Mouse (Mus musculus) embryonic facial prominence, embryonic 11.5 days (tissue): ENCODE data around the gene Fbxl13. TPM values are rescaled to one million over a fixed set of nuclear protein-coding genes. Genes with fewer than 3 reads are reported as not detected.
A peak's percentile ranks its signal among the peaks of the same experiment; 100 is the strongest.

Source experiments
- ATAC-seq: fragments of 200-750 bp; cut with Nextera tagmentation; replicated peaks from 2 replicates; pipeline ENCODE4 v1.8.0; 2017; ENCODE audit warnings: low read depth; ENCODE audit not compliant: insufficient number of reproducible peaks, low FRiP score, low TSS enrichment
- DNase-seq: peaks from one replicate; pipeline ENCODE4 v3.0.0-alpha.2; 2015; ENCODE audit warnings: low spot score
- H3K27ac ChIP-seq: fragments of 300-500 bp; sonication (generic); replicated peaks from 2 replicates; pipeline ENCODE4 v1.5.1; 2014; ENCODE audit warnings: mild to moderate bottlenecking, low read depth, low read length, control low read depth
- H3K27me3 ChIP-seq: fragments of 300-500 bp; sonication (generic); 2 replicates; pipeline ENCODE4 v1.6.1; 2014; ENCODE audit warnings: mild to moderate bottlenecking, low read length, moderate library complexity, mixed read lengths; ENCODE audit not compliant: control insufficient read depth, insufficient read depth
- H3K36me3 ChIP-seq: fragments of 300-500 bp; sonication (generic); replicated peaks from 2 replicates; pipeline ENCODE4 v1.6.1; 2014; ENCODE audit warnings: low read depth, mild to moderate bottlenecking, low read length, moderate library complexity, mixed read lengths; ENCODE audit not compliant: control insufficient read depth, insufficient read depth
- H3K4me1 ChIP-seq: fragments of 300-500 bp; sonication (generic); 2 replicates; pipeline ENCODE4 v1.6.1; 2014; ENCODE audit warnings: low read length, mixed read lengths; ENCODE audit not compliant: control insufficient read depth, insufficient read depth
- H3K4me2 ChIP-seq: fragments of 300-500 bp; sonication (generic); 2 replicates; pipeline ENCODE4 v1.6.1; 2014; ENCODE audit warnings: low read depth, mild to moderate bottlenecking, control low read depth, low read length, moderate library complexity
- H3K4me3 ChIP-seq: fragments of 300-500 bp; sonication (generic); 2 replicates; pipeline ENCODE4 v1.5.1; 2014; ENCODE audit warnings: low read depth, low read length, control low read depth
- H3K9ac ChIP-seq: fragments of 300-500 bp; sonication (generic); replicated peaks from 2 replicates; pipeline ENCODE4 v1.6.1; 2014; ENCODE audit warnings: mild to moderate bottlenecking, control low read depth, low read length
- H3K9me3 ChIP-seq: fragments of 300-500 bp; sonication (generic); replicated peaks from 2 replicates; pipeline ENCODE4 v1.6.1; 2016; ENCODE audit warnings: mild to moderate bottlenecking, low read length, inconsistent platforms, mixed read lengths; ENCODE audit not compliant: control insufficient read depth
- WGBS: fragments of 180-500 bp; shearing (Covaris S2); extraction: QIAGEN DNeasy Blood & Tissue Kit; methylation state at CpG from one replicate; pipeline ENCODE4 v1.1.7; 2014; 5-methylcytosine and 5-hydroxymethylcytosine counted together
- polyA plus RNA-seq: library from polyadenylated mRNA; unstranded; fragments of >200 nt; fragmentation: Nextera tagmentation; extraction: Ambion mirVana; gene quantifications from 2 replicates; pipeline ENCODE4 v1.2.1, GENCODE M21; 2014

Fbxl13 gene
- polyA plus RNA-seq, 1 experiment from 2014 or later = 0.11 TPM

DNA sequence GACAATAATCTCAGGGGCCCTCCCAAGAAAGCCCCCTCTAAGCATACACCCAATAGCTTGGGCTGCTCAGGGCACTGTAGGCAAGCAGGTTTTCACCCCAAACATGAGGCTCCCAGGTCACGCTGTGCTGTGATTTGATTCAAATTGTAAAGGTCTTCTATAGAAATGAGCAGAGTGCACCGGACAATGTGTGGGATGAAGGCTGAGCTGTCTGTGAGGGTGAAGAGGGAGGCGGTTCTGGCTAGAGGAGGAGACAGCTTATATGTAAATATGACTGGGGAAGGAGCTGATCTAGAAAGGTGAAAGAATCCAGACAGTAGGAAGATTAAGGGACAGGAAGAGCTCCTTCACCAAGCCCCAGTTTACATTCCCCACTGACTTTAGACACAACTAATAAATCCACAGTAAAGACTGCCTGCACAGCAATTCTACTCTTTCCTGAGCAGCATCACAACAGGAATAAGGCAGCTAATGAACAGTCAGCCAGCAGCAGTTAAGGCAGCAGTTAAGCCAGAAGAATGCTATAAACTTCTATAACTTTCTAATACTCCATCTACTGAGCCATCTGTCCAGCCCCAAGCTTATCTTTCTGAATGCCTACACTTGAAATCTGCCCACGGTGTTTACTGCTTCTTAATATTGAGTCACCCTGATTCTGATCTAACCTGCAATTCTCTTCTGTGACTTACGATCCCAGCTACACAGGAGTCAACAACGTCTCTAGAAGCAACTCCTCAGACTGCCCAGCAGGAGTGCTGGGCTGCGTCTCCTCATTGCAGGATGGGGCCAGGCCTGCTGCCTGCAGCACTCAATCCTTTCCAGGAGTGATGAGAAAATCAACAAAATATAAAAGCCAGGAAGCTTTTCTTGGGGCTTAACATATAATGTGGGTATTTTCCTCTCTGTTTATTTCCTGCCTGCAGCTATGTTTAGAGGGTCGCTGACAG, 22.0 kb upstream of the Fbxl13 start:
- 65% methylated on average over 8 of the region's 8 CpGs for WGBS
- Histone ChIP-seq H3K36me3 (no peaks in the 10 kb centered on the region), H3K4me1 (no peaks in the 10 kb centered on the region), H3K9me3 (no peaks in the 10 kb centered on the region), H3K9ac (no peak overlapping the region), H3K27ac (no peak overlapping the region), H3K4me2 (no peak overlapping the region), H3K4me3 (no peak overlapping the region), H3K27me3 (no peaks in the 10 kb centered on the region)
- no peak for ATAC-seq
- no peak for DNase-seq

DNA sequence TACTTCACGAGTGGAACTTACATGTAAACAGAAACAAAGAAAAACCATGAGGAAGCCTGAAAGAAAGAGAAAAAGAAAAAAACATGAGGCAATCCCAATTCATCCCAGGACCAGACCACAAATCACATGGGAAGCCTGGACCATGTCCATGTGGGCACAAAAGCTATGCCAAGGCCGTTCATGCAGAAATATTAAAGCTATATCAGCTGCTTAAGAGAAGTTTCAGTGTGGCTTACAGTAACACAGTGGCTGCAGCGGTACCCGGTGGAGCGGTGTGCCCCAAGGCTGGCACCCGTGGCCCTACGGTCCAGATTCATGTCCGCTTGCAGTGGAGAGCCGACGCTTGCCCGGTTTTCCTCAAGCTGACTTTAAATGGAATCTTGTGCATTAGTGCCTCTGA, 17.6 kb upstream of the Fbxl13 start:
- ATAC-seq (no peak), DNase-seq (no peak)
- H3K27ac ChIP-seq = no peak overlapping the region
- H3K27me3 ChIP-seq = no peaks in the 10 kb centered on the region
- H3K4me1 ChIP-seq = no peaks in the 10 kb centered on the region
- no peaks in the 10 kb centered on the region for H3K9me3 ChIP-seq
- H3K4me3 ChIP-seq = no peak overlapping the region
- no peaks in the 10 kb centered on the region; the same call in 1 of the 2 replicates for H3K36me3 ChIP-seq
- 95% methylated on average over 11 of the region's 11 CpGs for WGBS
- H3K4me2 ChIP-seq = no peak overlapping the region
- H3K9ac ChIP-seq = no peak overlapping the region

DNA sequence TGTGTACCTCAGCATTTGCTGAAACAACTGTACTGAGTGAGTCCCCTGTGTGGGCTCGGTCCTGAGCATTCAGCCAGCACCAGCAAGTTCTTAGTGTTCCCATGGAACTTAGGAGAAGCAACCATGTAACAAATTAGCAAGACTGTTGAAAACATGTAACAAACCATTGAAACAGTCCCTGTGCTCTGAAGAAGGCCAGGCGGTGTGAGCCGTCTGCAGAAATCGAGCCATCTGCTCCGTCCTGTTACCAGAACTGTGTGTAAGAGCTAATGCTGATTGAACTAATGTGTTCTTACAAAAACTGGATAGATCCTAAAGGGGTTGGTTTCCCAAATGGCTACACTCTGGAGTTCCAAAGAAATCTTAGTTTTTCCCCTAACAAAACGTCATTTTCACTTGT, 15.4 kb upstream of the Fbxl13 start:
- Histone ChIP-seq H3K9me3 (no peaks in the 10 kb centered on the region), H3K27me3 (no peaks in the 10 kb centered on the region), H3K36me3 (no peaks in the 10 kb centered on the region; the same call in 1 of the 2 replicates), H3K9ac (no peak overlapping the region), H3K4me3 (no peak overlapping the region), H3K4me2 (no peak overlapping the region), H3K27ac (no peak overlapping the region), H3K4me1 (no peaks in the 10 kb centered on the region)
- DNase-seq = no peak
- ATAC-seq = no peak
- 91% methylated on average over 6 of the region's 6 CpGs for WGBS

DNA sequence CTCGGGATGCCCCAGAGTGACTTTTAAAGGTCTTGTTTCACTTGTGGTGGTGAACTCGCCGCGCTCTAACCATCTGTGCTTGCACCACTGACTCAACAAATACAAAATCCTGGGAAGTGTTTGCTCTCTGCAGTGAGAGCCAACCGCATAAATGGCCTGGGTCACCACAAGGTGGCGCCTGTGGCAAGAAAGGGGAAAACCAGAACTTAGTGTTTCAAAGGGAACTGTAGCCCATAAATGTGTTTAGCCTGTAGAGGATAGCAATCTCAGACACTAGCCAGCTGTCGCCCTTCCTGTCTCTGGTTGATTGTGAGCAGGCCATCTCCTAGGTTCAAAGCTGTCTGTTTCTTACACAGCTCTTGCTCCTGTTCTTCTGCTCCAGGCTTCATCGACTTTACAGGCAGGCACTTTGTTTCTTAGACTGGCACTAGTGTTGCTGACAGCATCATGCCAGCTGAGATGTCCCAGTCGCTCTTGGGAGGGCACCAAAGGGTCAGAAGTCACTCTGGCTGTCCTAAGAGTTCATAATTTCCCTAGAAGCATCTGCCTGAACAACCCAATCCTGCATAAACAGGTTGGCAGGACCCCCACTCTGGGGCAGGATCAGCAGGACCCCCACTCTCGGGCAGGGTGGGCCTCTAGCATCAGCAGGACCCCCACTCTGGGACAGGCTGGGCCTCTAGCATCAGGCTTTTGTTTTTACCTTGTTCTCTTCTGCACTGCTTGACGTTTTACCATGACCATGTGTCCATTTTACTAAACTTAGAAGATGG, 13.4 kb upstream of the Fbxl13 start:
- no peak overlapping the region for H3K4me3 ChIP-seq
- no peaks in the 10 kb centered on the region for H3K9me3 ChIP-seq
- DNase-seq = peak; percentile 74
- no peak overlapping the region for H3K4me2 ChIP-seq
- H3K4me1 ChIP-seq = no peaks in the 10 kb centered on the region
- ATAC-seq = peak; percentile 48; the same call in 1 of the 2 replicates
- H3K9ac ChIP-seq = no peak overlapping the region
- WGBS = 58% methylated on average over 11 of the region's 11 CpGs
- no peaks in the 10 kb centered on the region; the same call in 1 of the 2 replicates for H3K36me3 ChIP-seq
- no peak overlapping the region for H3K27ac ChIP-seq
- no peaks in the 10 kb centered on the region for H3K27me3 ChIP-seq

DNA sequence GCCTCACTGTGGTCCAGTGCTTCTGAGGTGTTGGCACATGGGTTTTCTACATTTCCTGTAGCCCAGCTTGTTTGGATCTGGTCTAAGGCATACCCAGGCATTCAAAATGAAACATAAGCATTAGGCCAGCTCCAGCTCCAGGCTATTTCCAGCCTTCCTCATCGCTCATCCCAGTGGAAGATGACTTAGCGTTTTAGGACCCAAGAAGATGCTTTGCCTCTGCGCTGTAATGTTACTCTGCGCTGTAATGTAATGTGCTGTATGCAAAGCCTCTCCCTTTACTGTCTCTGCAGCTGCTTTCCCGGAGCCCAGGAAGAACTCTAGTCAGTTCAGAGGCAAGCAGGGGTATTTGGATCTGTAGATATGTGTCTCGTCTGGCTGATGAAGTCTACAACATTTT, 12.6 kb upstream of the Fbxl13 start:
- DNase-seq (no peak), ATAC-seq (no peak)
- H3K27me3 ChIP-seq = no peaks in the 10 kb centered on the region
- H3K9me3 ChIP-seq = no peaks in the 10 kb centered on the region
- H3K36me3 ChIP-seq = no peaks in the 10 kb centered on the region; the same call in 1 of the 2 replicates
- H3K4me1 ChIP-seq = no peaks in the 10 kb centered on the region
- no peak overlapping the region for H3K9ac ChIP-seq
- H3K27ac ChIP-seq = no peak overlapping the region
- 93% methylated on average over 6 of the region's 6 CpGs for WGBS
- H3K4me2 ChIP-seq = no peak overlapping the region
- no peak overlapping the region for H3K4me3 ChIP-seq

DNA sequence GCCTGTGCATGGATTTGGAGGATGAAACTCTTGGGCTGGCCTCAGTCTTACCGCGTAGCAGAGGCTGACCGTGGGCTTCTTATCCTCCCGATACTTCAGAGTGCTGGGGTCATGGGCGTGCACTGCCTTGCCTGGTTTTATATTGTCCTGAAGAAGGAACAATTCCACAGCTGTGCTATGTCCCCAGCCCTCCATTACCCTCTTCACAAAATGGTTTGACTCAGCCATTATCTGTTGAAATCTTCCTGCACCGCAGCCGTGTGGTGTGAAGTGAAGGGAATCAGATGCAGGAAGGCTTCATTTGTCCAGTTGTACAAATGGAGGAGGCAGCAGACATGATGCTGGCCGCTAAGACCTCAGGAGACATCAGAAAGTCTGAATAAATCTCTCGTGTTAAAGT, 11.5 kb upstream of the Fbxl13 start:
- Histone ChIP-seq H3K4me3 (no peak overlapping the region), H3K9ac (no peak overlapping the region), H3K27ac (no peak overlapping the region), H3K4me1 (no peaks in the 10 kb centered on the region), H3K36me3 (no peaks in the 10 kb centered on the region; the same call in 1 of the 2 replicates), H3K9me3 (no peaks in the 10 kb centered on the region), H3K4me2 (no peak overlapping the region), H3K27me3 (no peaks in the 10 kb centered on the region)
- no peak for DNase-seq
- no peak for ATAC-seq
- 93% methylated on average over 9 of the region's 9 CpGs for WGBS

DNA sequence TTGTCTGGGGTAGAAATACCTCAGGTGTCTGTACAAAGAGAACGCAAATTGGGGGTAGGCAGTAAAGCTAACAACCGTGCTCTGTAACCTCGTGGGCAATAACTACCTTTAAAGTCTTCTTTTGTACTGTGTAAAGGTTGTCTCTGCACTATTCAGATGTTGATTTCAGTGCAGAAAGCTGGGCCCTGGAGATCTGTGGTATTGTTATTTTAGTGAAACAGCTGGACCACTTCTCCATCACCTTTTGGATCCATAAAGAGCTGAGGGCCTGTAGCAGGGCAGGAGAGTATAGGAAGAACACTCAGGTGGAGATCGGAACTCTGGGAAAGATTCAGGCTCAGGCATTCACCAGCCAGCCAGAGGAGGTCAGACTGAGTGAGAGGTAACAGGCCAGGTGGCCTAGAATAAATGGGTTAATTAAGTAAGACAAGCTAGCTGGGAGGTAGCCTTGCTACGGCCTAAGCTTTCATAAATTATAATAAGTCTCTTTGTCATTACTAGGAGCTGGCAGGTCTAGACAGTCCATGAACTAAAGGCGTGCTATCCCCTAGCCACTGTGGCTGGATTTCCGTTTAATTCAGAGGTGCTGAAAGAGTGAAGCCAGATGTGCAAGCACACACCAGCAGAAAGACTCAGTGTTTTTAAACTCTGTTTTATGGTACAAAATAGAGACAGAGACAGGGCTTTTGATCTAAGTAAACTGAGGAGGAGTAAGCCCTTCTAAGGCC, 6.6 kb upstream of the Fbxl13 start:
- Histone ChIP-seq H3K9me3 (no peaks in the 10 kb centered on the region), H3K4me1 (no peaks in the 10 kb centered on the region), H3K36me3 (peaks cover 8% of the 10 kb centered on the region), H3K27me3 (no peaks in the 10 kb centered on the region), H3K27ac (no peak overlapping the region), H3K4me2 (no peak overlapping the region), H3K4me3 (no peak overlapping the region), H3K9ac (no peak overlapping the region)
- ATAC-seq (no peak), DNase-seq (no peak)
- 85% methylated on average over 7 of the region's 7 CpGs for WGBS
